Mouse (Mus musculus) monocyte, adult 2 months (primary cell): Measurements from ENCODE around the gene Ccnq.

Experiments used
- DNase-seq, 2 experiments: peaks; one replicate each; pipeline ENCODE4 v3.0.0; 2022; ENCODE audit warnings: low spot score in 2 of 2, low read depth in 1 of 2

The Ccnq gene

GRCm38 (mm10) chr11:78702319-78702718 lies 49.2 kb downstream of the Ccnq start:
- DNase-seq = no peak
